Comparison of ENCODE assay signal across 9 mouse cellular contexts in the genomic region with DNA sequence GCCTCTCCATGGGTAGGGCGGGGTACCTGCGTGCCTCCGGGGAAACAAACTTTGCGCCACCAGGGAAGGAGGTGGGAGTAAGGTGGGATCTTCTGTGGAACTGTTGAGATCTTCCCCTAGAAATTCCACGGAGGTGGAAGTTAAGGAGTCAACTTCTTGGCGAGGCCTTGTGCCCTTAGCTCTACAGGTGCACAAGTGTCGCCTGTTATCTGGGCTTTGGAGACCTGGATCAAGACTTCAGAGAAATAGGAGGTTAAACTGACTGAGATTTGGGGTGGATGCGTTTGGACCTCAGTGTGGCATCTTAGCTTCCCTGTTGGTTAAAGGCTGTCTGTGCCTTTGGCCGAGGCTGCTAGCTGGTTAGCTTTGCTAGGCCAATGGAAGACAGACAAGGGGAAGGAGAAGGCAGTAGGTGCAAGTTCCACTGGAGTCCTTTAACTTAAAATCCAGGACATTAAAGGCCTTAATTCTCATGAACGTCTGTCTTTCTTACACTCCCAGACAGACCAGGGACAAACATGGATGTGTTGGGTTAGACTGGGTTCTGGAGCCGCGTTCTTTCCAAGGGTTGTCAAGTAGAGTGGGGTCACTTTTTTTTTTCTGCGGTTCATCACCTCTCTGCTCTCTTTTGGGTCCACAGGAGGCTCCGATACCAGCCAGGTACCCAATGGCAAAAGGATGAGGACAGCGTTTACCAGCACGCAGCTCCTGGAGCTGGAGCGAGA. TPM values are rescaled to one million over a fixed set of nuclear protein-coding genes. Genes with fewer than 3 reads are reported as not detected.
DNase-seq lines count a peak whose midpoint lies in the region; ATAC-seq lines count a peak whose summit lies in the region.
"Had no signal": no experiment of that assay in that cellular context is flagged by ENCODE, and none has a peak within 500 bp of the region (broad histone marks: within the 10 kb centered on the region; RNA-seq: fewer than 3 reads in every experiment).

No protein-coding gene starts in this region.

- WGBS in kidney, embryonic 16.5 days = under 1% methylated on average over 17 of the region's 17 CpGs
- WGBS in forebrain, embryonic 15.5 days = 1% methylated on average over 17 of the region's 17 CpGs
- WGBS in midbrain, embryonic 11.5 days = under 1% methylated on average over 17 of the region's 17 CpGs

- H3K4me3 ChIP-seq in kidney, embryonic 16.5 days (ENCODE audit: low read length) = peak overlapping the region; percentile 27; the same call in 1 of the 2 replicates
- H3K4me3 ChIP-seq in forebrain, embryonic 15.5 days = peak overlapping the region; percentile 48
- H3K4me3 ChIP-seq in midbrain, embryonic 11.5 days (ENCODE audit: low read depth, low read length) = peak overlapping the region; percentile 14; the same call in 1 of the 2 replicates

- H3K9me3 ChIP-seq in kidney, embryonic 16.5 days (ENCODE audit: low read length) = no peaks in the 10 kb centered on the region
- H3K9me3 ChIP-seq in forebrain, embryonic 15.5 days = no peaks in the 10 kb centered on the region
- H3K9me3 ChIP-seq in midbrain, embryonic 11.5 days (ENCODE audit: control insufficient read depth, low read length) = no peaks in the 10 kb centered on the region

- H3K9ac ChIP-seq in kidney, embryonic 16.5 days (replicated peaks; ENCODE audit: low read length) = no peak overlapping the region
- peak overlapping the region; percentile 49 for H3K9ac ChIP-seq in forebrain, embryonic 15.5 days (replicated peaks)
- H3K9ac ChIP-seq in midbrain, embryonic 11.5 days (ENCODE audit: low read length) = no peak overlapping the region

- H3K36me3 ChIP-seq in kidney, embryonic 16.5 days (ENCODE audit: insufficient read depth, low read length) = no peaks in the 10 kb centered on the region
- no peaks in the 10 kb centered on the region for H3K36me3 ChIP-seq in forebrain, embryonic 15.5 days
- no peaks in the 10 kb centered on the region for H3K36me3 ChIP-seq in midbrain, embryonic 11.5 days (ENCODE audit: control insufficient read depth, insufficient read depth, low read length)

- no peak for ATAC-seq in kidney, embryonic 16.5 days (ENCODE audit: low FRiP score, low TSS enrichment)
- ATAC-seq in forebrain, embryonic 15.5 days (replicated peaks) = no peak
- no peak for ATAC-seq in midbrain, embryonic 11.5 days (ENCODE audit: low FRiP score)
- no peak for ATAC-seq in megakaryocyte-erythroid progenitor cell, adult 5-6 weeks (replicated peaks; ENCODE audit: low FRiP score, low TSS enrichment, poor library complexity, severe bottlenecking)

- H3K4me2 ChIP-seq in kidney, embryonic 16.5 days (replicated peaks; ENCODE audit: low read depth, low read length) = 0 out of 2 replicates have a peak overlapping the region, but pooled peaks have one; percentile 28
- H3K4me2 ChIP-seq in forebrain, embryonic 15.5 days (replicated peaks) = peak overlapping the region; percentile 70
- no peak overlapping the region for H3K4me2 ChIP-seq in midbrain, embryonic 11.5 days

- DNase-seq in kidney, postnatal 36 days = no peak
- DNase-seq in midbrain, embryonic 11.5 days (ENCODE audit: low spot score, missing footprints) = peak; percentile 96
- DNase-seq in retina, postnatal 1 day = no peak
- no peak for DNase-seq in cerebellum, adult 9-11 months
- DNase-seq: thymus, adult 18-20 months had no signal

- peaks cover 9% of the 10 kb centered on the region for H3K4me1 ChIP-seq in kidney, embryonic 16.5 days (ENCODE audit: insufficient read depth, low read length)
- H3K4me1 ChIP-seq in forebrain, embryonic 15.5 days = peaks cover 31% of the 10 kb centered on the region
- H3K4me1 ChIP-seq in midbrain, embryonic 11.5 days (ENCODE audit: control insufficient read depth, insufficient read depth, low read length) = peaks cover 9% of the 10 kb centered on the region

- no peak overlapping the region for H3K27ac ChIP-seq in kidney, embryonic 16.5 days (ENCODE audit: low read length)
- H3K27ac ChIP-seq in forebrain, embryonic 15.5 days (replicated peaks) = no peak overlapping the region
- H3K27ac ChIP-seq in midbrain, embryonic 11.5 days (ENCODE audit: low read depth, low read length) = no peak overlapping the region

- peaks cover 98% of the 10 kb centered on the region for H3K27me3 ChIP-seq in kidney, embryonic 16.5 days (ENCODE audit: insufficient read depth, low read length)
- peaks cover 93% of the 10 kb centered on the region for H3K27me3 ChIP-seq in forebrain, embryonic 15.5 days
- peaks cover 99% of the 10 kb centered on the region for H3K27me3 ChIP-seq in midbrain, embryonic 11.5 days (ENCODE audit: control insufficient read depth, insufficient read depth, low read length)

RNA-seq across cellular contexts. Expression of gene Gsx2, which starts 1.1 kb away (rescaled TPM):
- polyA plus RNA-seq in kidney, embryonic 16.5 days (2015; fragmentation: Nextera tagmentation; extraction: Ambion mirVana) = not detected in 2 replicates
- 7.2 and 7.5 TPM in 2 replicates for polyA plus RNA-seq in forebrain, embryonic 15.5 days (2015; fragmentation: Nextera tagmentation; extraction: Ambion mirVana)
- 1.1 and 1.8 TPM in 2 replicates for polyA plus RNA-seq in midbrain, embryonic 11.5 days (2014; fragmentation: Nextera tagmentation; extraction: Ambion mirVana)
- not detected in 2 replicates for total RNA-seq in megakaryocyte-erythroid progenitor cell, adult 5-6 weeks (2014; fragmentation: Nextera tagmentation)
- not detected in 2 replicates for total RNA-seq in megakaryocyte-erythroid progenitor cell, adult 5-6 weeks (2017)
- total RNA-seq: granulocyte monocyte progenitor cell, adult 5-6 weeks had no signal

RNA-seq across cellular contexts. Expression of gene Chic2, which starts 31.9 kb away (rescaled TPM):
- 20.9 and 23.9 TPM in 2 replicates for polyA plus RNA-seq in kidney, embryonic 16.5 days (2015; fragmentation: Nextera tagmentation; extraction: Ambion mirVana)
- 39.2 TPM in 2 replicates for polyA plus RNA-seq in forebrain, embryonic 15.5 days (2015; fragmentation: Nextera tagmentation; extraction: Ambion mirVana)
- polyA plus RNA-seq in midbrain, embryonic 11.5 days (2014; fragmentation: Nextera tagmentation; extraction: Ambion mirVana) = 36.3 and 37.2 TPM in 2 replicates
- total RNA-seq in megakaryocyte-erythroid progenitor cell, adult 5-6 weeks (2014; fragmentation: Nextera tagmentation) = 7.5 and 12.5 TPM in 2 replicates
- 19.4 and 41.6 TPM in 2 replicates for total RNA-seq in megakaryocyte-erythroid progenitor cell, adult 5-6 weeks (2017)
